Mouse (Mus musculus) Patski (cell line): ENCODE measurements around the gene Dnajc24. TPM values are rescaled to one million over a fixed set of nuclear protein-coding genes. Genes with fewer than 3 reads are reported as not detected.

ENCODE experiments used
- ATAC-seq: fragments of 100-300 bp; one replicate; pipeline ENCODE4 v1.8.0; 2021
- CTCF ChIA-PET: fragments of 350-600 bp; sonication (Branson Sonifier 250); formaldehyde crosslinking; loops from one replicate; lab custom pipeline; 2022; ENCODE audit warnings: inconsistent platforms; lab: Charles Lee
- POLR2A ChIA-PET: fragments of 350-600 bp; sonication (Branson Sonifier 250); formaldehyde crosslinking; loops from one replicate; lab custom pipeline; 2022; ENCODE audit warnings: antibody characterized with exemption, inconsistent platforms; lab: Charles Lee
- DNase-seq: peaks from one replicate; pipeline ENCODE4 v3.0.0-alpha.2; 2011; ENCODE audit warnings: low read depth, low spot score
- H3K27me3 ChIP-seq: fragments of 371-371 bp; one replicate; pipeline ENCODE4 v1.5.1; 2021
- CTCF ChIP-seq: fragments of 100-300 bp; IDR thresholded peaks from one replicate; pipeline ENCODE4 v1.5.1; 2021
- in situ Hi-C: fragments of 300-500 bp; cut with MboI; formaldehyde crosslinking; loops from 3 replicates; pipeline ENCODE4 v1.11.1; 2018; ENCODE audit warnings: low pct_unique_long_range_greater_than_20kb, mixed read lengths
- polyA plus RNA-seq: library from polyadenylated mRNA; unstranded; gene quantifications from one replicate; pipeline ENCODE4 v1.2.3, GENCODE M21; 2021

Dnajc24 gene
- polyA plus RNA-seq, 1 experiment from 2014 or later, result 27.9 TPM

DNA sequence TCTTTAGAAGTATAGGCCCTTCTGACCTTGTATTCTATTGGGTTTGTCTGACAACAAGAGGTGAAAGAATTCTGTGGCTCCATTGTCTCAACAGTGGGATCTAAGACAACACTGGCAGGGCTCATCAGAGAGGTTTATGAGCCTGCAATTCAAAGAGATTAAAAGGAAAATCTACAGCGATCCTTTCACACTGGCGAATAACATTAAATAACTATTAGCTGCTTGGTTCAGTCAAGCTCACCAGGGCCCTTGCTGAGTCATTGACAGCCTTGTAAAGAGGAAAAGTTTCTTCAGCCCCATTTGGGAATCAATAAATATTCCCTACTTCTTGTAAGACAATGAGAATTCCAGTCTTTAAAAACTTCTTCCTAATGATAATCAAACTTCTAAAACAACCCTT is 29.4 kb downstream of the Dnajc24 start:
- CTCF ChIA-PET, result interaction anchor here (1.5 kb wide), 1 partner anchor 9 kb away, joined by 3 read pairs; no protein-coding TSS in a partner anchor
- H3K27me3 ChIP-seq, result no peaks in the 10 kb centered on the region
- DNase-seq (no peak), ATAC-seq (no peak)
- in situ Hi-C loops, result no loop called here
- POLR2A ChIA-PET, result no interaction called here
- no peak for TF ChIP-seq CTCF

DNA sequence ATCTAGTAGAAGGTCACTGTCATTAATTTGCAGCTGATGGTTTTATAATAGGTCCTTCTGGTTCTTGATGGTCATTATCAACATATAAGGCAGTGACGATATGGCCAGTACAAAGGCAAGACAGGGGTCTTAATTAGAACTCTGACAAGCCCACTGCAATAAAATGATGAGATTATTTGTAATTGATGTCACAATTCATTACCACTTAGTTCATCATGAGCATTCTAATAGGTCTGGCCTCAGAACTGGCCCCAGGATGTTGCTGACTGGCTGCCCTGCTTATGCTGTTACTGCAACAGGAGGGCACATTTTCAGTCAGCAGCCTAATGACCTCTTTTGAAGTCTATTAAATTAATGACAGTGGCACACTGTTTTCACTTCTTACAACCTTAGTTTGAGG is 39.9 kb downstream of the Dnajc24 start:
- no peaks in the 10 kb centered on the region for H3K27me3 ChIP-seq
- DNase-seq (no peak), ATAC-seq (no peak)
- in situ Hi-C loops, result no loop called here
- no peak for TF ChIP-seq CTCF
- CTCF ChIA-PET, result no interaction called here
- POLR2A ChIA-PET, result no interaction called here

GRCm38 (mm10) chr2:105953862-105954261 is 49.5 kb downstream of the Dnajc24 start:
- in situ Hi-C loops, result no loop called here
- no peaks in the 10 kb centered on the region for H3K27me3 ChIP-seq
- ATAC-seq (no peak), DNase-seq (no peak)
- no peak for TF ChIP-seq CTCF
- CTCF ChIA-PET, result no interaction called here
- POLR2A ChIA-PET, result no interaction called here

DNA sequence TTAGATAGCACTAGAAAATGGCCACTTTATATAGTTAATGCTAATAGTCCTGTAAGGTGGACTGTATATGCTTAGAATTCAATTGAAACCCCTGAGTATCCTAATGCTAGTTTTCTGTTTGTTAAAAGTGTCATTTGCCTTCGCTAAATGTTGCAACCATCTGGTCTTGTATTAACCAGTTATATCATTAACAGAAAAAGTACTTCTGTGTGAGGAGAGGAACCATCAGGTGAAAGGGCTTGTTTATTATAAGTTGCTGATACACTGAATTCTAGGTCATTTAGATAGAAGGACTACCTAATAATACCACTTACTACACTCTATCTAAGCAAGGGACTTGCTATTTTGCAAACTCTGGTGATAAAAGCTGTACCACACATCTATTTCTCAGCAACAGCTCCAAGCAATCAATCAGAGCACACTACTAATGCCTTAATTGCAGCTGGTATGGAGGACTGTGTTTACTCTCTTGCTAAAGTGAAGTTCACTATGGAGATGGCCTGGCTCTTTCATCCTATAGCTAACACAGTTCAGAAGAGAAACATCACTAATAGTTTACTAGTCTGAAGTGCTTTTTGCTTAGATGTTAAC is 51.9 kb downstream of the Dnajc24 start:
- in situ Hi-C loops, result no loop called here
- DNase-seq (no peak), ATAC-seq (no peak)
- ChIA-PET CTCF (interaction anchor here (2.1 kb wide), 1 partner anchor 10 kb away, joined by 10 read pairs; no protein-coding TSS in a partner anchor), POLR2A (no interaction called here)
- no peak for TF ChIP-seq CTCF
- no peaks in the 10 kb centered on the region for H3K27me3 ChIP-seq

DNA sequence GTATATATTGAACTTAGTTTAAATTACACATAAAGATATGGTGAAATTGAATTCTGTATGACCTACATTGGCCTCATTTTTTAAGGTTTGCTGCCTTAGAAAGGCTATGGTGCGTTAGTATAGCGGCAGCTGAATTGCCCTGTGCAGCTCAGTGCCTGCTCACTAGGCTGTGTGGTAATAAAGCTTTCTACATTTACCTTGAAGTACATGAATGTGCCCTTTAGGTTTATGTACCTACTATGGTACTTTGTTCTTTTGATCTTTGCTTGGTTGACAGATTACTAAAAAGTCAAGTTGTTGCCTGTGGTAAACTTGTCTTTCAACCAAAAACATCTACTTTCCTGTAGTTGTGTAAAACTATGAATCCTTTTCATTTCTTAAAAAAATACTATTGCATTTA is 53.2 kb downstream of the Dnajc24 start:
- no peaks in the 10 kb centered on the region for H3K27me3 ChIP-seq
- ChIA-PET POLR2A (no interaction called here), CTCF (interaction anchor here (2.1 kb wide), 1 partner anchor 9 kb away, joined by 10 read pairs; no protein-coding TSS in a partner anchor)
- ATAC-seq (no peak), DNase-seq (no peak)
- in situ Hi-C loops, result no loop called here
- no peak for TF ChIP-seq CTCF

- in situ Hi-C loops, result no loop called here
- CTCF ChIA-PET, result no interaction called here
- no peak for TF ChIP-seq CTCF
- no peak for DNase-seq
- POLR2A ChIA-PET, result no interaction called here
- H3K27me3 ChIP-seq, result no peaks in the 10 kb centered on the region
- ATAC-seq, result no peak
Observed at GRCm38 (mm10) chr2:105917623-105918346, 85.6 kb downstream of the Dnajc24 start.

Other genes starting within 250 kb of the Dnajc24 start
- gene Elp4, start 99.0 kb downstream of the Dnajc24 start, polyA plus RNA-seq, result 13.5 TPM
- gene Immp1l, start 98.9 kb downstream of the Dnajc24 start, polyA plus RNA-seq, result 33.0 TPM